ENCODE assay signal across 8 mouse cellular contexts in genomic region chr14:73441951-73442716, GRCm38 (mm10). TPM values are rescaled to one million over a fixed set of nuclear protein-coding genes. Genes with fewer than 3 reads are reported as not detected.
A peak's percentile ranks its signal among the peaks of the same experiment; 100 is the strongest.
DNase-seq lines count a peak whose midpoint lies in the region; ATAC-seq lines count a peak whose summit lies in the region.

No protein-coding gene starts in this region.

- peak overlapping the region; percentile 84 for H3K4me3 ChIP-seq in megakaryocyte, embryonic 14.5 days (replicated peaks)
- H3K4me3 ChIP-seq in hindbrain, embryonic 12.5 days, result no peak overlapping the region

- WGBS in hindbrain, embryonic 12.5 days, result 74% methylated on average over 7 of the region's 7 CpGs

- ATAC-seq in hindbrain, embryonic 12.5 days (ENCODE audit: low FRiP score), result no peak

- DNase-seq in adrenal gland, postnatal 14 days, result peak; percentile 23
- DNase-seq in adrenal gland, postnatal 36 days, result no peak
- DNase-seq in NIH3T3 (ENCODE audit: low read depth), result peak; percentile 65
- peak; percentile 48 for DNase-seq in kidney, adult 18-20 months
- no peak for DNase-seq in T-cell, adult 2 months (ENCODE audit: low spot score)
- no peak for DNase-seq in retina, postnatal 1 day

- H3K4me1 ChIP-seq in megakaryocyte, embryonic 14.5 days, result peaks cover 47% of the 10 kb centered on the region
- no peaks in the 10 kb centered on the region for H3K4me1 ChIP-seq in hindbrain, embryonic 12.5 days

- H3K27me3 ChIP-seq in megakaryocyte, embryonic 14.5 days (replicated peaks), result no peaks in the 10 kb centered on the region
- H3K27me3 ChIP-seq in hindbrain, embryonic 12.5 days, result no peaks in the 10 kb centered on the region

- H3K9ac ChIP-seq in hindbrain, embryonic 12.5 days, result no peak overlapping the region

- no peaks in the 10 kb centered on the region for H3K9me3 ChIP-seq in megakaryocyte, embryonic 14.5 days
- H3K9me3 ChIP-seq in hindbrain, embryonic 12.5 days (replicated peaks), result no peaks in the 10 kb centered on the region

- H3K36me3 ChIP-seq in megakaryocyte, embryonic 14.5 days (replicated peaks; ENCODE audit: low read length), result no peaks in the 10 kb centered on the region
- H3K36me3 ChIP-seq in hindbrain, embryonic 12.5 days, result no peaks in the 10 kb centered on the region

- H3K27ac ChIP-seq in hindbrain, embryonic 12.5 days, result no peak overlapping the region

- H3K4me2 ChIP-seq in hindbrain, embryonic 12.5 days (replicated peaks), result no peak overlapping the region

RNA-seq across cellular contexts. Expression of gene Itm2b, which starts 57.0 kb away (rescaled TPM):
- 848 and 849 TPM in 2 replicates for total RNA-seq in adrenal gland, postnatal 14 days (2021)
- total RNA-seq in adrenal gland, postnatal 36 days (2021), result 1,000 to 10,000 TPM in 1 of 2 experiments, 100 to 1,000 TPM in 1; 995 to 1,086 TPM
- polyA plus RNA-seq in megakaryocyte, embryonic 14.5 days (2012; ENCODE audit: insufficient read depth, low replicate concordance), result 493 and 564 TPM in 2 replicates
- 462 and 486 TPM in 2 replicates for polyA plus RNA-seq in hindbrain, embryonic 12.5 days (2016; fragmentation: Nextera tagmentation; extraction: Ambion mirVana)

Comparison
In these comparisons a context has a peak if more than half of its experiments do, and no peak if none do; other contexts are left out.
1. DNase-seq: peak in adrenal gland, postnatal 14 days (single experiment), NIH3T3 (single experiment) and kidney, adult 18-20 months (single experiment); none in adrenal gland, postnatal 36 days (0 of 2), T-cell, adult 2 months (single experiment) and retina, postnatal 1 day (single experiment).